Mouse (Mus musculus) cerebellum, adult 2 months (tissue): ENCODE data around the gene Rps17.

ENCODE experiments used
- CTCF ChIP-seq: fragments of 200-500 bp; IDR thresholded peaks from 2 replicates; pipeline ENCODE4 v1.5.1; 2011; ENCODE audit warnings: low read depth, mild to moderate bottlenecking, control low read depth, low read length, moderate library complexity, borderline replicate concordance; ENCODE audit not compliant: insufficient read depth
- POLR2A ChIP-seq: fragments of 200-500 bp; IDR thresholded peaks from 2 replicates; pipeline ENCODE4 v1.6.1; 2011; ENCODE audit warnings: low read length, control low read depth, borderline replicate concordance; ENCODE audit not compliant: insufficient read depth

DNA sequence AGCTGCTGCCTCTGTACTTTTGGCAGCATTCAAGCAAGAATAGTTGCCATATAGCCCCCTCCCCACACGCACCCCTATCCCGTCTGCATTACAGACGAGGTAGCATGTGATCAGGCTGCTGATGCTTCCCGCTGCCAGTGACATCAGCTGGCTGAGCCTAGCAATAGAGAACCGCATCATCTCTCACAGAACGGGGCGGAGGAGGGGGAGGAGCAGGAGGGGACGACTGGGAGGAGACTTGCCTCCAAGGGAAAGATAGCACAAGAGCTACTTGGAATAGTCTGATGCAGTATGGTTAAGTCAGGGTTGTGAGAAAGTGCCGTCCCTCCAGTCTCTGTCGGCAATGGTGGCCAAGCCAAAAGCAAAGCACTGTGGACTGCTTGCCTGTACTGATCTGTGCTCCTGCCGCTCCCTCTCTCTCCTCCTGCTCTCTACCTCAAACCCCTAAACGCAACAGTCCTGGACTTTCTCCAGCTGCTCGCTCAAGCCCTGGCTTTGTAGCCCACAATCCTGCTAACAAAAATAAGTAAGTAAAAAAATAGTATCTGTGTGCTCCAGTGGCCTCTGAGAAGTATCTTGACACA is 27.4 kb upstream of the Rps17 start:
- TF ChIP-seq CTCF (no peak), POLR2A (no peak)
